Mouse (Mus musculus): ENCODE data around the gene Scn4b. TPM values are rescaled to one million over a fixed set of nuclear protein-coding genes. Genes with fewer than 3 reads are reported as not detected.

Gene Scn4b
- polyA plus RNA-seq, 1 experiment from 2014 or later = 0.37 TPM

GRCm38 (mm10) chr9:45171073-45171610, 32.9 kb downstream of the Scn4b start:
- H3K9ac ChIP-seq (ENCODE audit: low read depth, low read length) = no peak overlapping the region
- ATAC-seq (ENCODE audit: low read depth) = no peak
- H3K27ac ChIP-seq (ENCODE audit: low read length) = no peak overlapping the region
- no peaks in the 10 kb centered on the region for H3K4me1 ChIP-seq (ENCODE audit: control insufficient read depth, low read depth, low read length)
- H3K9me3 ChIP-seq (replicated peaks; ENCODE audit: control insufficient read depth, low read length) = 0 out of 2 replicates have a peak, but pooled peaks cover 2% of the 10 kb centered on the region
- H3K4me2 ChIP-seq (ENCODE audit: low read depth, low read length) = no peak overlapping the region
- H3K36me3 ChIP-seq (ENCODE audit: control insufficient read depth, insufficient read depth) = no peaks in the 10 kb centered on the region
- no peak overlapping the region for H3K4me3 ChIP-seq (ENCODE audit: low read depth, low read length)
- 50% methylated on average over 1 of the region's 1 CpGs for WGBS (ENCODE audit: insufficient replicate concordance)
- no peaks in the 10 kb centered on the region for H3K27me3 ChIP-seq (ENCODE audit: control insufficient read depth, insufficient read depth, low read depth, low read length)

GRCm38 (mm10) chr9:45173475-45173874, 35.3 kb downstream of the Scn4b start:
- Histone ChIP-seq H3K9me3 (replicated peaks; ENCODE audit: control insufficient read depth, low read length) (0 out of 2 replicates have a peak, but pooled peaks cover 2% of the 10 kb centered on the region), H3K27me3 (ENCODE audit: control insufficient read depth, insufficient read depth, low read depth, low read length) (no peaks in the 10 kb centered on the region), H3K4me2 (ENCODE audit: low read depth, low read length) (no peak overlapping the region), H3K36me3 (ENCODE audit: control insufficient read depth, insufficient read depth) (no peaks in the 10 kb centered on the region), H3K4me1 (ENCODE audit: control insufficient read depth, low read depth, low read length) (no peaks in the 10 kb centered on the region), H3K27ac (ENCODE audit: low read length) (no peak overlapping the region), H3K9ac (ENCODE audit: low read depth, low read length) (no peak overlapping the region), H3K4me3 (ENCODE audit: low read depth, low read length) (no peak overlapping the region)
- ATAC-seq (ENCODE audit: low read depth) = no peak
- WGBS (ENCODE audit: insufficient replicate concordance) = 43% methylated on average over 3 of the region's 3 CpGs

GRCm38 (mm10) chr9:45179282-45179681, 41.1 kb downstream of the Scn4b start:
- no peak for ATAC-seq (ENCODE audit: low read depth)
- H3K9me3 ChIP-seq (replicated peaks; ENCODE audit: control insufficient read depth, low read length) = no peaks in the 10 kb centered on the region
- 55% methylated on average over 5 of the region's 5 CpGs for WGBS (ENCODE audit: insufficient replicate concordance)
- H3K4me2 ChIP-seq (ENCODE audit: low read depth, low read length) = no peak overlapping the region
- no peaks in the 10 kb centered on the region for H3K36me3 ChIP-seq (ENCODE audit: control insufficient read depth, insufficient read depth)
- H3K27me3 ChIP-seq (ENCODE audit: control insufficient read depth, insufficient read depth, low read depth, low read length) = no peaks in the 10 kb centered on the region
- H3K4me3 ChIP-seq (ENCODE audit: low read depth, low read length) = no peak overlapping the region
- H3K4me1 ChIP-seq (ENCODE audit: control insufficient read depth, low read depth, low read length) = no peaks in the 10 kb centered on the region
- no peak overlapping the region for H3K27ac ChIP-seq (ENCODE audit: low read length)
- H3K9ac ChIP-seq (ENCODE audit: low read depth, low read length) = no peak overlapping the region

DNA sequence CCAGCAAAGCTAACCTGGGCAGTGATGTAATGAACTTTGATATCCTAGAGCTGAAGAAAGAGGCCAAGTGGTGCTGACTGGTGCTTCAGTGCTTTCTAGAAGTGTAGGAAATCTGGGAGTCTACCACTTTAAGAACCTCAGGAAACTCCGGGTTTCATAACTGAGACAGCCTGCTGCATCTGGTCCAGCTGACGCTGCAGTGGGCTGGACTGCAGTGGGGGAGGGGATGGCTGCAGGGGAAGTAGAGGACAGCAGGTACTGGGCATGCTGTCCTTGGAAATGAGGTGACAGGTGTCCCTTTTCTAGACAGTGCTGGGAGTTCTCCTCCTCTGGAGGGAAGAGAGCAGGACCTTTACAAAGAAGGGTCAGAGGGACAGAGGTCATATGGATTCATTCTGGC, 43.6 kb downstream of the Scn4b start, which contains the start of gene BC049352:
Gene BC049352 (plus strand): TSS at position 238 of the 400 bp plus-strand sequence.
- no peak within 1 kb of the TSS for H3K9ac ChIP-seq (ENCODE audit: low read depth, low read length)
- H3K4me2 ChIP-seq (ENCODE audit: low read depth, low read length) = no peak within 1 kb of the TSS
- no peak within 1 kb of the TSS for H3K27ac ChIP-seq (ENCODE audit: low read length)
- H3K27me3 ChIP-seq (ENCODE audit: control insufficient read depth, insufficient read depth, low read depth, low read length) = no peaks in the 10 kb centered on the region
- no peaks in the 10 kb centered on the region for H3K4me1 ChIP-seq (ENCODE audit: control insufficient read depth, low read depth, low read length)
- H3K36me3 ChIP-seq (ENCODE audit: control insufficient read depth, insufficient read depth) = no peaks in the 10 kb centered on the region
- H3K9me3 ChIP-seq (replicated peaks; ENCODE audit: control insufficient read depth, low read length) = no peaks in the 10 kb centered on the region
- no peak; the same call in 1 of the 2 replicates for ATAC-seq (ENCODE audit: low read depth)
- no peak within 1 kb of the TSS for H3K4me3 ChIP-seq (ENCODE audit: low read depth, low read length)
- 3% methylated on average over 2 of the region's 2 CpGs for WGBS (ENCODE audit: insufficient replicate concordance)

GRCm38 (mm10) chr9:45182521-45182920, 44.3 kb downstream of the Scn4b start:
- Histone ChIP-seq H3K9me3 (replicated peaks; ENCODE audit: control insufficient read depth, low read length) (no peaks in the 10 kb centered on the region), H3K36me3 (ENCODE audit: control insufficient read depth, insufficient read depth) (no peaks in the 10 kb centered on the region), H3K27ac (ENCODE audit: low read length) (no peak overlapping the region), H3K4me3 (ENCODE audit: low read depth, low read length) (no peak overlapping the region), H3K27me3 (ENCODE audit: control insufficient read depth, insufficient read depth, low read depth, low read length) (no peaks in the 10 kb centered on the region), H3K9ac (ENCODE audit: low read depth, low read length) (no peak overlapping the region), H3K4me2 (ENCODE audit: low read depth, low read length) (no peak overlapping the region), H3K4me1 (ENCODE audit: control insufficient read depth, low read depth, low read length) (no peaks in the 10 kb centered on the region)
- ATAC-seq (ENCODE audit: low read depth) = no peak
- WGBS (ENCODE audit: insufficient replicate concordance) = 28% methylated on average over 3 of the region's 3 CpGs

- Histone ChIP-seq H3K27me3 (ENCODE audit: control insufficient read depth, insufficient read depth, low read depth, low read length) (no peaks in the 10 kb centered on the region), H3K36me3 (ENCODE audit: control insufficient read depth, insufficient read depth) (no peaks in the 10 kb centered on the region), H3K27ac (ENCODE audit: low read length) (no peak overlapping the region), H3K4me2 (ENCODE audit: low read depth, low read length) (no peak overlapping the region), H3K4me1 (ENCODE audit: control insufficient read depth, low read depth, low read length) (no peaks in the 10 kb centered on the region), H3K9ac (ENCODE audit: low read depth, low read length) (no peak overlapping the region), H3K4me3 (ENCODE audit: low read depth, low read length) (no peak overlapping the region), H3K9me3 (replicated peaks; ENCODE audit: control insufficient read depth, low read length) (no peaks in the 10 kb centered on the region)
- 60% methylated on average over 6 of the region's 6 CpGs for WGBS (ENCODE audit: insufficient replicate concordance)
- ATAC-seq (ENCODE audit: low read depth) = no peak
Observed at GRCm38 (mm10) chr9:45183266-45183665, 45.1 kb downstream of the Scn4b start.

- H3K27ac ChIP-seq (ENCODE audit: low read length) = no peak overlapping the region
- H3K4me3 ChIP-seq (ENCODE audit: low read depth, low read length) = no peak overlapping the region
- H3K4me1 ChIP-seq (ENCODE audit: control insufficient read depth, low read depth, low read length) = no peaks in the 10 kb centered on the region
- no peak overlapping the region for H3K9ac ChIP-seq (ENCODE audit: low read depth, low read length)
- H3K4me2 ChIP-seq (ENCODE audit: low read depth, low read length) = no peak overlapping the region
- WGBS (ENCODE audit: insufficient replicate concordance) = 56% methylated on average over 4 of the region's 4 CpGs
- no peak for ATAC-seq (ENCODE audit: low read depth)
- no peaks in the 10 kb centered on the region for H3K27me3 ChIP-seq (ENCODE audit: control insufficient read depth, insufficient read depth, low read depth, low read length)
- H3K36me3 ChIP-seq (ENCODE audit: control insufficient read depth, insufficient read depth) = no peaks in the 10 kb centered on the region
- H3K9me3 ChIP-seq (replicated peaks; ENCODE audit: control insufficient read depth, low read length) = no peaks in the 10 kb centered on the region
Observed at GRCm38 (mm10) chr9:45185250-45185649, 47.1 kb downstream of the Scn4b start.

DNA sequence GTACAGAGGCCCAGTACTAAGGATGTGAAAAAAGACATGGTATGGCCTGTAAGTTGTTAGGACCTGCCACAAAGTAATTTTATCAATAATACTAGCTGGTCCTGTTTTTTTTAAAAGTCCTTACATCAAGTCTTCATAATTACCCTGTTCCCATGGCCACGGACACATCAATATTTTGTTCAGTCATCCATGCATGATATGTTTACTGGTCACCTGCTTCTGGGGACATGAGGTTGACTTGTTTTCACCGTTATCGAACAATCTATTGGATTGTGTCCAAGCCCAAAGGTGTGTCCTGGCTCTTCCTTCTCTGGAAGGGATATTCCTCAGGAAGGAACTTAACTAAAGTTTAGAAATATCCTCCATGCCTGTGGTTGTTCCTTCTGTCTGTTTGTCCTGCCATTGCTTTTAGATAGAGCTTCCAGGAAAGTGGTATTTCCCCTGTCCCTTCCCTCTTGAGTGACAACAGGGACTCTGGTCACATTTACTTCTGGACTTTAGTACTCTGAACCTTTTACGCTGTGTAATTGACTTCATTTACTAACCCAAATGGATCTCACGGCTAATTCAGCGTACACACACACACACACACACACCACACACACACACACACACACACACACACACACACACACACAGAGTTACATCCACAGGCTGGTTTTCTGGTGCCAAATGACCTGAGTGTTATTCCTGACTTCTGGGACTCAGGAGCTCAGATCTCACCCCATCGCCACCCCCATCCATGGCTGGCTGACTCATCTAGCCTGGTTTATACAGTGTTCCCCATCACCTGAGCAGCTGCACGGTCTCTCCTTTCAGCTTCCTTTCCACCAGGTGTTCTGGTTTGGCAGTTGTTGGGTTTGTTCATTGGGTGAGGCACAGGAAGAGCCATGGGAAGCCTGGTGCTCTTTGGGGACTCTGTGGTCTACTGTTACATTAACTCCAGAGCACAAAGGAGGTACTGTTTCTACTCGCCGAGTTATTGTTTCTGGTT, 50.7 kb downstream of the Scn4b start:
- H3K4me2 ChIP-seq (ENCODE audit: low read depth, low read length) = no peak overlapping the region
- WGBS (ENCODE audit: insufficient replicate concordance) = 67% methylated on average over 10 of the region's 10 CpGs
- H3K27me3 ChIP-seq (ENCODE audit: control insufficient read depth, insufficient read depth, low read depth, low read length) = no peaks in the 10 kb centered on the region
- H3K36me3 ChIP-seq (ENCODE audit: control insufficient read depth, insufficient read depth) = no peaks in the 10 kb centered on the region
- no peak overlapping the region for H3K4me3 ChIP-seq (ENCODE audit: low read depth, low read length)
- no peaks in the 10 kb centered on the region for H3K9me3 ChIP-seq (replicated peaks; ENCODE audit: control insufficient read depth, low read length)
- ATAC-seq (ENCODE audit: low read depth) = no peak
- H3K27ac ChIP-seq (ENCODE audit: low read length) = no peak overlapping the region
- H3K4me1 ChIP-seq (ENCODE audit: control insufficient read depth, low read depth, low read length) = no peaks in the 10 kb centered on the region
- H3K9ac ChIP-seq (ENCODE audit: low read depth, low read length) = no peak overlapping the region

- Histone ChIP-seq H3K4me1 (ENCODE audit: control insufficient read depth, low read depth, low read length) (no peaks in the 10 kb centered on the region), H3K27me3 (ENCODE audit: control insufficient read depth, insufficient read depth, low read depth, low read length) (no peaks in the 10 kb centered on the region), H3K4me2 (ENCODE audit: low read depth, low read length) (no peak overlapping the region), H3K9ac (ENCODE audit: low read depth, low read length) (no peak overlapping the region), H3K36me3 (ENCODE audit: control insufficient read depth, insufficient read depth) (no peaks in the 10 kb centered on the region), H3K4me3 (ENCODE audit: low read depth, low read length) (no peak overlapping the region), H3K9me3 (replicated peaks; ENCODE audit: control insufficient read depth, low read length) (no peaks in the 10 kb centered on the region), H3K27ac (ENCODE audit: low read length) (no peak overlapping the region)
- no peak for ATAC-seq (ENCODE audit: low read depth)
- WGBS (ENCODE audit: insufficient replicate concordance) = 65% methylated on average over 4 of the region's 4 CpGs
Observed at GRCm38 (mm10) chr9:45189661-45190174, 51.5 kb downstream of the Scn4b start.

All from liver, embryonic 16.5 days (tissue).